Mouse (Mus musculus): Measurements from ENCODE around the gene Tmem238. TPM values are rescaled to one million over a fixed set of nuclear protein-coding genes. Genes with fewer than 3 reads are reported as not detected.

The Tmem238 gene
- polyA plus RNA-seq, 1 experiment = 12.0 TPM

DNA sequence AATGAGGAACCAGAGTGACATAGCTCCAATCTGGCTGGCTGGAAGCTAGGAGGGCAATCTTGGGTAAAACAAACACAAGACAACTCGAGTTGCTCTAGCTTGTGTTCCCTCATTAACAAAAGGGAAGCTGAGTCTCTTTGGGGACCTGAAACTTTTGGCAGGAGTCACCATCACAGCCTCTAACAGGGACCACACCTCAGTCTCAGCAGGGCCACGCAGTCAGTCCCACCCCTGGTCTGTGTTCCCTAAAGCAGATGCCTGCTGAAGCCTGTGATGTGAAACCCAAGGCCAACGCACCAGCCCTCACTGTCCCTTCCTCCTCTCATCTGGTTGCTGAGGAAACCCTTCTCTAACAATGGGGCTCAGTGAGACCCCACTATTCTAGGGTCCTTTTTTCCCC is 7.3 kb downstream of the Tmem238 start:
- 36% methylated on average over 3 of the region's 3 CpGs for WGBS
- H3K4me3 ChIP-seq (replicated peaks; ENCODE audit: control insufficient read depth, low read depth, low read length) = no peak overlapping the region
- H3K4me1 ChIP-seq (ENCODE audit: control insufficient read depth, insufficient read depth, low read length) = no peaks in the 10 kb centered on the region
- TF ChIP-seq CTCF (IDR thresholded peaks at IDR 0.05; ENCODE audit: control insufficient read depth, insufficient read depth, low read length) = no peak
- no peak for TF ChIP-seq POLR2A (IDR thresholded peaks at IDR 0.05; ENCODE audit: borderline replicate concordance, control insufficient read depth, low read depth, low read length)
- H3K27ac ChIP-seq (ENCODE audit: control insufficient read depth, insufficient read depth, low read depth, low read length, poor library complexity) = no peak overlapping the region

DNA sequence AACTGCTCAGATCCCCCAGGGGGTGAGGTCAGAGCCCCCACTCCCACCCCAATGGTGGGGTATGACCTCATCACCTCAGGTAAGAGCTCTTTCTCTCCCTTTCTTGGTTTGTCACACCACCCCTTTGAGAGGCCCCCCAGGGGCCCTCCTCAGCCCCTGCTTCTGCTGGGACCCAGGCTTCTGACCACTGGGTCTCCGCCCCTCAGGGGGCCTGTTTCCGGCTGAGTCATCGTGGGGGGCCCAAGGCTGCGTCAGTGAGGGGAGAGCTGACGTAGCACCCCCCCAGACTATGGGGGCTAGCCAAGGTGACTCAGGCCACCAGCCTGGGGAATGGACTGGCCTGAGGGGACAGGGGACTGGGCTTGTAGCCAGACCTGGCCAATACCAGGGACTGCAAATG is 9.5 kb downstream of the Tmem238 start:
- H3K4me1 ChIP-seq (ENCODE audit: control insufficient read depth, insufficient read depth, low read length) = no peaks in the 10 kb centered on the region
- H3K4me3 ChIP-seq (replicated peaks; ENCODE audit: control insufficient read depth, low read depth, low read length) = no peak overlapping the region
- WGBS = 6% methylated on average over 5 of the region's 5 CpGs
- TF ChIP-seq POLR2A (IDR thresholded peaks at IDR 0.05; ENCODE audit: borderline replicate concordance, control insufficient read depth, low read depth, low read length) (no peak), CTCF (IDR thresholded peaks at IDR 0.05; ENCODE audit: control insufficient read depth, insufficient read depth, low read length) (no peak)
- H3K27ac ChIP-seq (ENCODE audit: control insufficient read depth, insufficient read depth, low read depth, low read length, poor library complexity) = no peak overlapping the region

DNA sequence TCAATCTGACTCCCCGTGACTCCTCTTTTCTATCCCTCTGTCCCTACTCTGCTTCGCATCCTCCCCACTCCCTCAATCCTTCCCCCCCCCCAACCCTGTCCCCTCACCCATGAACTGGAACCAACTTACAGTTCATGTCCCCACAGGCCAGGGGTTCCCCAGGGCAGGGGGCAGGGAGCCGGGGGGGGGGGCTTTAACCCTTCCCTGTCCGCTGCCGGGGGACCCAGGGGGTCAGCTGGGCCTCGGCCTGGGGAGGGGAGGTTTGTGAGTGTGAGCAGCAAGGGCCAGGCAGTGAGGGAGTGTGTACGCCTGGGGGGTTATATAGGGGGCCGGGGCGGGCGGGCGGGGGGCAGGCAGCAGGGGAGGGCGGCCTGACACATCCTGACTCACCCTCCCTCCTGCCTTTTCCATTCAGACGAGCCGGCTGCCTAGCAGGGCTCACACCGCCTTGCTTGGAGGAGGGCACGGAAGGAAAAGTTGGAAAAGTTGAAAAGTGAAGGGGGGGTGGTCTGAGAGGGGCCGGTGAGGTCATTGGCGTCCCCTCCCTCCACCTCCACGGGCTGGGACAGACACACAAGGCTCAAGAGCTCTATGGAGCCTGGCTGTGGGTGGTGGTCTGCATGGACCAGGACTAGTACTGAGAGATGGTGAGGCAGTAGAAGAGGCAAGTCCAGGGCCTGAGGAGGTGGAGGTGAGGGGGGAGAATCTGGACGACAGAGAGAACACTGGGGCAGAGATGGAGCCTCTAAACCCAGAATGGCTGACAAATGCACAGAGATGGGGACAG is 11.4 kb downstream of the Tmem238 start:
- Histone ChIP-seq H3K4me1 (ENCODE audit: control insufficient read depth, insufficient read depth, low read length) (no peaks in the 10 kb centered on the region), H3K27ac (ENCODE audit: control insufficient read depth, insufficient read depth, low read depth, low read length, poor library complexity) (no peak overlapping the region), H3K4me3 (replicated peaks; ENCODE audit: control insufficient read depth, low read depth, low read length) (no peak overlapping the region)
- WGBS = 43% methylated on average over 20 of the region's 20 CpGs
- no peak for TF ChIP-seq POLR2A (IDR thresholded peaks at IDR 0.05; ENCODE audit: borderline replicate concordance, control insufficient read depth, low read depth, low read length)
- TF ChIP-seq CTCF (IDR thresholded peaks at IDR 0.05; ENCODE audit: control insufficient read depth, insufficient read depth, low read length) = no peak

DNA sequence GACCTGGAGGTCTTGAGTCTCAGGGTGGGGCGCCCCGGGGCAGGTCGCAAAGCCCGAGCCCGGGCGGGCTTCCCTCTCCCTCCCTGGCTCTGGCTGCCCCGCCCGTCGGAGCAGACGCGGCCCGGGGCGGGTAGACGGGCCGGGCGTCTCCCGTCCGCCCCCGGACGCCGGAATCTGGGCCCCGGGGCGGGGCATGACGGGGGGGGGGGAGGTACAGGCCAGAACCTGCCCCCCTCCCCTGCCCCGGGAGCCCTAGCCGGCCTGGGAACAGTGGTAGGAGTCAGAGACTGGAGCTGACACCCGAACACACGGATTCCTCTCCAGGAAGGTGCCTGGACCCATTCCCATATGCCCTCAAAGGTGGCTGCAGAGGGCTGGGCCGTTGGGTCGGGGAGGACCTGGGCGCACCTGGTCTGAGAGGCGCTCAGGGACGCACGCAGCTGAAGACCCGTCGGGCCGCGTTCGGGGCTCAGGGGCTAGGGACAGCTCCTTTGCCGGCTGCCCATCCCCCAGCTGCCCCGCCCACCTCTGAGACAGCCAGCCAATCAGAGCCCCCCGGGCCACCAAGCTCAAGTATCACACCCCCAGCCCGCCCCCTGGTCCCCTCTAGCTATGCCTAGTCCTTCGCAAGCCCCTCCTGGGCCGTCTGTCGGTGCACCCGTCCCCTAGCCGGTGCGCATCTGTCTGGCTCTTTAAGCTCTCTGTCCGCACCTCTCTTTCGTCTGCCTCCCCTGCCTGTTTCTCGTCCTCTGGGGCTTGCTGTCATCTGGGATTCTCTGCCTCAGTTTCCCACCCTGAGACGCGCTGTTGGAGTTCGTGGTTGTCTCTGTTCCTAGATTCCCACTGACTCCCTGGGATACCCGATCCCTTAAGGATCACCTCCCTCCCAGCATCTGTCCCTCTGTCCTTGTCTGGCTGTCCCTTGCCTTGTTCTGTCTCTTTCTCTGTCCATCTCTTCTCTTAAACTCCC is 12.3 kb downstream of the Tmem238 start:
- WGBS = 2% methylated on average over 56 of the region's 56 CpGs
- no peaks in the 10 kb centered on the region for H3K4me1 ChIP-seq (ENCODE audit: control insufficient read depth, insufficient read depth, low read length)
- no peak overlapping the region for H3K27ac ChIP-seq (ENCODE audit: control insufficient read depth, insufficient read depth, low read depth, low read length, poor library complexity)
- H3K4me3 ChIP-seq (replicated peaks; ENCODE audit: control insufficient read depth, low read depth, low read length) = no peak overlapping the region
- TF ChIP-seq POLR2A (IDR thresholded peaks at IDR 0.05; ENCODE audit: borderline replicate concordance, control insufficient read depth, low read depth, low read length) (no peak), CTCF (IDR thresholded peaks at IDR 0.05; ENCODE audit: control insufficient read depth, insufficient read depth, low read length) (no peak)

DNA sequence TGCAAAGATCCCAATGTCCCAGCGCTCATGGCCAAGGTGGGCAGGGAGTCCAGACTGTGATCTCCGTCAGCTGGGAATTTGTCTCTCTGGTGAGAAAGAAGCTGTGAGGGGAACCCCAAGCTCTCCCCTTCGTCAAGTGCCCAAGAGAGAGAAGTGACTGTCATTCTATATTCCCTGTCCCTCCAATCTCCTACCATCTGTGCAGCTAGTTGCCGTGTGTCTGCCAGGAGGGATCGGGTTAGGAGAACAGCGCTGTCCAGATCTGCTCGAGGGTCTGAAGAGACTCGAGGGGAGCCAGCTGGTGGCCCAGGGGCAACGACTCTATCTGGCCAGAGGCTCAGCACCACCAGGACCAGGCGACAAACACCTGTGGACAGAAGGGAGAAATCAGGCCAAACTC is 13.3 kb downstream of the Tmem238 start:
- TF ChIP-seq CTCF (IDR thresholded peaks at IDR 0.05; ENCODE audit: control insufficient read depth, insufficient read depth, low read length) = no peak
- TF ChIP-seq POLR2A (IDR thresholded peaks at IDR 0.05; ENCODE audit: borderline replicate concordance, control insufficient read depth, low read depth, low read length) = no peak
- 58% methylated on average over 10 of the region's 10 CpGs for WGBS
- H3K27ac ChIP-seq (ENCODE audit: control insufficient read depth, insufficient read depth, low read depth, low read length, poor library complexity) = no peak overlapping the region
- H3K4me1 ChIP-seq (ENCODE audit: control insufficient read depth, insufficient read depth, low read length) = no peaks in the 10 kb centered on the region
- no peak overlapping the region for H3K4me3 ChIP-seq (replicated peaks; ENCODE audit: control insufficient read depth, low read depth, low read length)

DNA sequence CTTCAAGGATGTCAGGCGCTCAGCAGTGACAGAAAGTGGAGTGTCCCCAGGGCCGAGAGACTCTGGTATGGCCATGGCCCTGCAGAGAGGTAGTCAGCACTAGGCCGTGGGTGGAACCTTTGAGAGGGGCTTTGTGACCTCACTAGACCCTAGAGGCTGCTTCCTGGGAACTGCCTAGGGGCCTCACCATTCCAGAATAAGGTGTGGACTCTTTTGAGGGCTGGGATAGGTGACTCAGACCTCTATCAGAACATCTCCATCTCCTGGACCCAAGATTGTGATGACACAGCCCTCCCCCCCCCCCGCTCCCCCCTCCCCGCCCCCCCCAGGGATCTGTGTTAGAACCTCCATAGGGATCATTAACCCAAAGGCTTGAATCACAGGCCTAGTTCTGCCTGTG is 18.3 kb downstream of the Tmem238 start, which contains the start of gene Fam71e2:
TSS of gene Fam71e2 (minus strand) at position 101 of the 400 bp plus-strand sequence.
- Histone ChIP-seq H3K4me1 (ENCODE audit: control insufficient read depth, insufficient read depth, low read length) (no peaks in the 10 kb centered on the region), H3K4me3 (replicated peaks; ENCODE audit: control insufficient read depth, low read depth, low read length) (no peak within 1 kb of the TSS), H3K27ac (ENCODE audit: control insufficient read depth, insufficient read depth, low read depth, low read length, poor library complexity) (no peak within 1 kb of the TSS)
- 75% methylated on average over 5 of the region's 5 CpGs for WGBS
- TF ChIP-seq CTCF (IDR thresholded peaks at IDR 0.05; ENCODE audit: control insufficient read depth, insufficient read depth, low read length) = no peak
- TF ChIP-seq POLR2A (IDR thresholded peaks at IDR 0.05; ENCODE audit: borderline replicate concordance, control insufficient read depth, low read depth, low read length) = no peak

DNA sequence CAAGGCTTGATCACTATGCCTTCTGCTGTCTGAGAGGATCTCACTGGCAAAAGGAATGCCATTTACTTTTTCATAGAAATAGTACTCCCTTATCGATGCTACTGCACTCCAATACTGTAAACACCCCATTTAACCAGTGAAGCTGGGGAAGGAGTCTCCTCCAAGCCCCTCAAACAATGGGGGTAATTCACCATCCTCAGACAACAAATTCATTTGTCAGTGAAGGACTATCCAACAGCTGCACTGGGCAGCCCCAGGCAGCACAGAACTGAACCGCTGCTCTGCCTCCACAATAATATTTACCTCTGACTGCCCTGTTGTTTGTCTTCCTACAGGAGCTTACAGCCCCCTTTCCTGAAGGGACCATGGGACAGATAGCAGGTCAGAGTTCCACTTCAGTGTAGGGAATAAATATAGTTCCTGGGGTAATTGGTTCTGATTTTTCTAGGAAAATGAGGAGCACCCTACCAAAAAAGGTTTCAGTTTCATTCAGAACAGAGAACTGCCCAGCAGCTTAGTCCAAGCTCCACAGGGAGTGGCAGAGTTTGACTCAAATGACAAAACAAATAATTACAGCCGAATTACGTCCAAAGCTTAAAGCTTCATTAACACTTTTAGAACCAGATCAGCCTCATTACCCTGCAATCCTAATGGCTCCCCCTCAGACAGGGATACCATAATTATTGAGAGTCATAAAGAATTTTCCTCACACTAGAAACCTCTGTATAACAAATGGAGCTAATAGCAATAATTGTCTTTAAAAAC is 24.3 kb downstream of the Tmem238 start:
- no peak overlapping the region for H3K4me3 ChIP-seq (replicated peaks; ENCODE audit: control insufficient read depth, low read depth, low read length)
- 45% methylated on average over 4 of the region's 4 CpGs for WGBS
- H3K27ac ChIP-seq (ENCODE audit: control insufficient read depth, insufficient read depth, low read depth, low read length, poor library complexity) = no peak overlapping the region
- TF ChIP-seq POLR2A (IDR thresholded peaks at IDR 0.05; ENCODE audit: borderline replicate concordance, control insufficient read depth, low read depth, low read length) (no peak), CTCF (IDR thresholded peaks at IDR 0.05; ENCODE audit: control insufficient read depth, insufficient read depth, low read length) (no peak)
- no peaks in the 10 kb centered on the region for H3K4me1 ChIP-seq (ENCODE audit: control insufficient read depth, insufficient read depth, low read length)
